Mouse (Mus musculus) spleen, adult 2 months (tissue): ENCODE measurements around the gene Ptgir.

Source experiments
- CTCF ChIP-seq: fragments of 200-500 bp; IDR thresholded peaks from 2 replicates; pipeline ENCODE4 v1.5.1; 2011; ENCODE audit warnings: mild to moderate bottlenecking, inconsistent platforms; ENCODE audit not compliant: insufficient read depth, insufficient read length, insufficient replicate concordance; ENCODE audit errors: extremely low read depth
- POLR2A ChIP-seq: fragments of 200-500 bp; IDR thresholded peaks from 2 replicates; pipeline ENCODE4 v1.6.1; 2011; ENCODE audit warnings: low read depth, low read length, inconsistent platforms

DNA sequence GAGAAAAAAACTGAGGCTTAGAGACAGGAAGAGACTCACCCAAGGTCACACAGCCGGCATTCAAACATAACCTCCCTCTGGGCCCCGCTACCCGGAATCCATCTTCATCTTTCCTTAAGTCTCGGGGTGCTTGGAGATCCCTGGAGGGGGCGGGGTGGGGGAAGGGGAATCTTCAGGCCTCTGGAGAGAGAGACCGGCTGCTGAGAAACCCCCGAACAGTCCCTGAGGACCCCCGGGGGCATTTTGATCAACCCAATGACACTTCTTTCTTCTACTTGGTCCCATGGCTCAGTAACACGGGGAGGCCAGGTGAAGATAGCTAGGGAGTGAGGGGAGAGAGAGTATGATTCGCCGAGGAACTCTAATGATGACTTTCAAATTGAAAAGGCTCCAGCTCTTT is 30.3 kb upstream of the Ptgir start:
- no peak for TF ChIP-seq POLR2A
- no peak for TF ChIP-seq CTCF
